Mouse (Mus musculus): ENCODE measurements around the gene Gnaq. TPM values are rescaled to one million over a fixed set of nuclear protein-coding genes. Genes with fewer than 3 reads are reported as not detected.
"Not testable (repeated sequence)": the region's sequence is repeated elsewhere in the genome, so short reads cannot be mapped to it uniquely, and the experiment has no call there.

Gnaq gene
- polyA plus RNA-seq (2012; ENCODE audit: insufficient read depth, insufficient read length, low replicate concordance, missing spikeins), result 135 and 244 TPM in 2 replicates

DNA sequence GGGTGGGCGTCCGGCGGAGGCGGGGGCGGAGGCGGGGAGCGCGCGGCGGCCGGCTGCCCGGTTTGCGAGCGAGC lies at the start of gene Gnaq:
Gnaq (plus strand) TSS at position 41 of the 74 bp plus-strand sequence.
- peak within 1 kb of the TSS; percentile 96 for H3K27ac ChIP-seq (ENCODE audit: insufficient read depth, low read depth, low read length)
- WGBS, result 19% methylated on average over 14 of the region's 14 CpGs
- TF ChIP-seq CTCF (IDR thresholded peaks at IDR 0.05; ENCODE audit: insufficient read depth, low read depth, low read length), result no peak
- TF ChIP-seq POLR2A (IDR thresholded peaks at IDR 0.05; ENCODE audit: insufficient read depth, low read depth, low read length), result no peak
- peaks cover 4% of the 10 kb centered on the region for H3K4me1 ChIP-seq (ENCODE audit: control insufficient read depth, insufficient read depth, low read length)
- H3K4me3 ChIP-seq (ENCODE audit: insufficient read depth, low read depth, low read length), result peak within 1 kb of the TSS; percentile 99

DNA sequence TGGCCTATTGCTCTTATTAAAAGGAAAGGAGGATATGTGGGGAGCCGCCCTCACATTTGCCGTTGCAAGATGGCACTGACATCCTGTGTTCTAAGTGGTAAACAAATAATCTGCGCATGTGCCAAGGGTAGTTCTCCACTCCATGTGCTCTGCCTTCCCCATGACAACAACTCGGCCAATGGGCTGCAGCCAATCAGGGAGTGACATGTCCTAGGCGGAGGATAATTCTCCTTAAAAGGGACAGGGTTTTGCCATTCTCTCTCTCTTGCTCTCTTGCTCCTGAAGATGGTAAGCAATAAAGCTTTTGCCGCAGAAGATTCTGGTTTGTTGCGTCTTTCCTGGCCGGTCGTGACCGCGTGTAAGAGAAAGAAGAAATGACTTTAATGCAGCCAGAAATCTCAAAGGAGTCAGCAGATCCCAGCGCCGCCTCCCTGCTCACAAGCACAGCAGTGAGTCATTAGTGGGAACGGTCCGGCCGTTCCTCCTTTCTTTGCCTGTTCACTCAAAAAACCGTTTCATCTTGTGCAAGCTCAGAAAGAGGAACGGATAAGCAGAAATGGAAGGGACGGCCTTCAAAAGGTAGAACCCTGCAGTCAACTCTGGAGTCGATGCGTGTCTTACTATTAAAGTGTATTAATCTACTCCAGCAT lies 48.5 kb upstream of the Gnaq start:
- H3K4me1 ChIP-seq (ENCODE audit: control insufficient read depth, insufficient read depth, low read length); H3K27ac ChIP-seq (ENCODE audit: insufficient read depth, low read depth, low read length): not testable (repeated sequence)
- WGBS, result 68% methylated on average over 21 of the region's 21 CpGs
- peak overlapping the region; percentile 3; the same call in 1 of the 2 replicates for H3K4me3 ChIP-seq (ENCODE audit: insufficient read depth, low read depth, low read length)

DNA sequence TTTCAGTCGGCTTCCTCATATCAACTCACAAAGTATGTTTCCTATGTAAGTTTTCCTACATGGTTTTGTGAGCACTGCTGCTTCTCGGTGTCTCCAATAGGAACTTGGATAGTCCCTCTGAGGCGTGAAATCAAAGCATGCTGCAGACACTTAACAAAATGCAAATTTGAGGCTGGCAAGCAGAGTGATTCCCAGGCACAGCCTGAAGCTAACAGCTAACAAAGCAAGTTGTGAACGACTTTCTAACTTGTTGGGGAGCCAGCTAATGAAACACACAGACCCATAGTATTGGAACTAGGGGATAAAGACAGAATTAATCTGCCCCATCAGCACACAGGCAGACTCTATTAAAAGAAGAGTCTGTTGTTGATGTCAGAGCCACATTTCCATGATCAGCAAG lies 47.4 kb upstream of the Gnaq start:
- Histone ChIP-seq H3K4me1 (ENCODE audit: control insufficient read depth, insufficient read depth, low read length) (no peaks in the 10 kb centered on the region), H3K4me3 (ENCODE audit: insufficient read depth, low read depth, low read length) (no peak overlapping the region), H3K27ac (ENCODE audit: insufficient read depth, low read depth, low read length) (no peak overlapping the region)
- TF ChIP-seq CTCF (IDR thresholded peaks at IDR 0.05; ENCODE audit: insufficient read depth, low read depth, low read length) (no peak), POLR2A (IDR thresholded peaks at IDR 0.05; ENCODE audit: insufficient read depth, low read depth, low read length) (no peak)
- WGBS, result 57% methylated on average over 4 of the region's 4 CpGs

DNA sequence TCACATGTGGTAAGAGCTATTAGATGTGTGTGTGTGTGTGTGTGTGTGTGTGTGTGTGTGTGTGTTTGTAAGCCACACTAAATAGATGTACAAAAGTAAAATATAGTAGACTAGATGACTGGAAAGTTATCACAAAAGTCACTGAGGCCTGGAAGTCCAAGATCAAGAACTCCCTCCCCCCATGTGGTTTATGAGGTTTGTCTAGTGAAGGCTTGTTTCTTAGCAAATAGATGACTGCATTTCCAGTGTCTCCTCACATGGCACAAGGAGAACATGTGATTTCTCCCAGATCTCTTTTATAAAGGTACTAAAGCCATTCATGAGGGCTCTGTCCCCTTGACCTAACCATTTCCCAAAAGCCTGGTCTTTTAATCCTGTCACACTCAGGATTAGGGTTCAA lies 46.5 kb upstream of the Gnaq start:
- Histone ChIP-seq H3K27ac (ENCODE audit: insufficient read depth, low read depth, low read length) (no peak overlapping the region), H3K4me3 (ENCODE audit: insufficient read depth, low read depth, low read length) (no peak overlapping the region), H3K4me1 (ENCODE audit: control insufficient read depth, insufficient read depth, low read length) (no peaks in the 10 kb centered on the region)
- TF ChIP-seq CTCF (IDR thresholded peaks at IDR 0.05; ENCODE audit: insufficient read depth, low read depth, low read length) (no peak), POLR2A (IDR thresholded peaks at IDR 0.05; ENCODE audit: insufficient read depth, low read depth, low read length) (no peak)

DNA sequence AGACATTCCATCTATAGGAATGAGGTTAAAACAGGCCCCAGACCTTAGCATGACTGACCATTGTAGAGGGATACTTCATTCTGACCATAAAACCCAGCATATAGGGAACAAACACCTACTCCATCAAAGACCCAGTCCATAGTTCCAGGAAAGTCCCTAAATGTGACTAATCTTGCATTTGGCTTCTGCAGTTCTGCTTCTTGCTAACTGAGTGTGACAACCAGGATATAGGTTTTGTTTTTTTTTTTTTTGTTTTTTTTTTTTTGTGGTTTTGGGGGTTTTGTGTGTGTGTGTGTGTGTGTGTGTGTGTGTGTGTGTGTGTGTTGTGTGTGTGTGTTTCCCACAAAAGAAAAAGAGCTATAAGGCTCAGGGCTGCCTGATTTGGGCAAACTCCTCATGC lies 46.0 kb upstream of the Gnaq start:
- Histone ChIP-seq H3K4me1 (ENCODE audit: control insufficient read depth, insufficient read depth, low read length) (no peaks in the 10 kb centered on the region), H3K27ac (ENCODE audit: insufficient read depth, low read depth, low read length) (no peak overlapping the region), H3K4me3 (ENCODE audit: insufficient read depth, low read depth, low read length) (no peak overlapping the region)
- TF ChIP-seq POLR2A (IDR thresholded peaks at IDR 0.05; ENCODE audit: insufficient read depth, low read depth, low read length), result no peak
- no peak for TF ChIP-seq CTCF (IDR thresholded peaks at IDR 0.05; ENCODE audit: insufficient read depth, low read depth, low read length)

DNA sequence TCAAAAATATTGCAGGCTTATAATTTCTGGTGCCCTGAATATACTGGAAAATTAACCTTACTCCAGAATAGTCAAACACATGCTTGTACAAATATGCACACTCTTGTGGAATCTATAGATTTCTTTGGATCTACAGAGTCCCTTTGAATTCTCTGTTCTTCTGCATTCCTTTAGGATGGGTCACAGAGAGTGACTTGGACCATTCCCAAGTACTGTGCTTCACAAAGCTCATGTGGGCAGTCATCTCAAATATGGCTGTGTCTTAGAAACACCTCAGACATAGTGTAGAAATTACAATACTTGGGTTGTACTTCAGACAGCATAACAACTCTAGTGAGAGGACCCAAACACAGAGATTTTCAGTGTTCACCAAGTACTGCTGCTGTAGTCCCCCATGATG lies 45.2 kb upstream of the Gnaq start:
- no peaks in the 10 kb centered on the region for H3K4me1 ChIP-seq (ENCODE audit: control insufficient read depth, insufficient read depth, low read length)
- TF ChIP-seq POLR2A (IDR thresholded peaks at IDR 0.05; ENCODE audit: insufficient read depth, low read depth, low read length) (no peak), CTCF (IDR thresholded peaks at IDR 0.05; ENCODE audit: insufficient read depth, low read depth, low read length) (no peak)
- no peak overlapping the region for H3K4me3 ChIP-seq (ENCODE audit: insufficient read depth, low read depth, low read length)
- no peak overlapping the region for H3K27ac ChIP-seq (ENCODE audit: insufficient read depth, low read depth, low read length)

DNA sequence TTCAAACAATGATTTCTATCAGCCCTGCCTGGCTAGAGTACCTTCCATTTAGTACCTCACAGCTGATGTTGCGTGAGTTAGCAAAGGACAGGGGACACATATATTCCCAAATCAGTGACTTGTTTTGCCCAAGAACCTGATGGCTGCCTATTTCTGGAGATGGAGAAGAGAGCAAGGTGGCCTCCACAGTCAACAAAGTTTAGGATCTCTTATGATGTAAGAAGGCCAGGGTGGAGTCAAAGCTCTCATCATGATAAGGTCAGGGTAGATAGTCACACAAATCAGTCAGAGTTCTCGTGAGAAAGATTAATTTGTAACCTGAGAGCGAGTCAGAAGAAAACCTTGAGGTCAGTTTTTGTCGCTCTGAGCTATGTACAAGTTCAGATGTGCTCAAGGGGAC lies 39.0 kb upstream of the Gnaq start:
- H3K27ac ChIP-seq (ENCODE audit: insufficient read depth, low read depth, low read length), result no peak overlapping the region
- no peaks in the 10 kb centered on the region for H3K4me1 ChIP-seq (ENCODE audit: control insufficient read depth, insufficient read depth, low read length)
- H3K4me3 ChIP-seq (ENCODE audit: insufficient read depth, low read depth, low read length), result no peak overlapping the region
- WGBS, result 93% methylated on average over 4 of the region's 4 CpGs
- TF ChIP-seq POLR2A (IDR thresholded peaks at IDR 0.05; ENCODE audit: insufficient read depth, low read depth, low read length) (no peak), CTCF (IDR thresholded peaks at IDR 0.05; ENCODE audit: insufficient read depth, low read depth, low read length) (no peak)

DNA sequence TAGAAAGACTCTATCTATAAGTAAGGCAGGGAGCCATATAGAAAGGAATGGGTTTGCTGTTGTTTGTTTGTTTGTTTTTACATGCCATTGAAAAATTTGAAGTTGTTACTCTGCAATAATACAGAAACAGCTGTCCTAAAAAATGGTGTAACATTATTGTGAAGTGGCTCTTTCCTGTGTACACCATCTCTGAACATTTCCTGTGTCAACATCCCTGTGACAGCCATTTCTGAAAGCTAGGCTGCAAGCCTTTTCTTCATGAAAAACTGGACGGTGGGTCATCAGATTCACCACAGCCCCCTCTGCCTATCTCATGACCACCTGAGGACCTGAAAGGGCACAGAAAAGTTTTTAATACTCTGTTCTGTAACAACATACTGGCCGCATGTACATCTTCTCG lies 22.7 kb upstream of the Gnaq start:
- Histone ChIP-seq H3K27ac (ENCODE audit: insufficient read depth, low read depth, low read length) (no peak overlapping the region), H3K4me1 (ENCODE audit: control insufficient read depth, insufficient read depth, low read length) (0 out of 2 replicates have a peak, but pooled peaks cover 2% of the 10 kb centered on the region), H3K4me3 (ENCODE audit: insufficient read depth, low read depth, low read length) (no peak overlapping the region)
- WGBS, result 87% methylated on average over 3 of the region's 3 CpGs
- TF ChIP-seq POLR2A (IDR thresholded peaks at IDR 0.05; ENCODE audit: insufficient read depth, low read depth, low read length), result no peak
- no peak for TF ChIP-seq CTCF (IDR thresholded peaks at IDR 0.05; ENCODE audit: insufficient read depth, low read depth, low read length)

DNA sequence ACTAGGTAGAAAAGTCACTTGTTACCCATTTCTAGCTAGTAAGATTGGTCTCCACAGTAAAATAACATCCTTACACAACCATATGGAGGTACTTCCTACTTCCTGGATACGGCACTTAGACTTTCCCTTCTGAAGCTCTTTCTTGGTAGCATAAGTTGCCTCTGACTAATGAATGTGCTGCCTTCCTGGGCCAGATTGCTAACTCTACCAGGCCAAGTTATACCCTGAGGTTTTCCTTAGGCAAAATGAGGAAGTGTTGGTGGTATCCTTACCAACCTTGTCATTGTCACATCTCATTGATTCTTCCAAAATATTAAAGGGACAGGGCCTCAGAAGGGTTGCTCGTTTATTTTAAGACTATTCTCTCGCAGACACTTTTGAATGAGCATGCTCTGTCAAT lies 22.0 kb upstream of the Gnaq start:
- no peak overlapping the region for H3K4me3 ChIP-seq (ENCODE audit: insufficient read depth, low read depth, low read length)
- TF ChIP-seq POLR2A (IDR thresholded peaks at IDR 0.05; ENCODE audit: insufficient read depth, low read depth, low read length) (no peak), CTCF (IDR thresholded peaks at IDR 0.05; ENCODE audit: insufficient read depth, low read depth, low read length) (no peak)
- 90% methylated on average over 3 of the region's 3 CpGs for WGBS
- H3K4me1 ChIP-seq (ENCODE audit: control insufficient read depth, insufficient read depth, low read length), result 0 out of 2 replicates have a peak, but pooled peaks cover 4% of the 10 kb centered on the region
- H3K27ac ChIP-seq (ENCODE audit: insufficient read depth, low read depth, low read length), result no peak overlapping the region

DNA sequence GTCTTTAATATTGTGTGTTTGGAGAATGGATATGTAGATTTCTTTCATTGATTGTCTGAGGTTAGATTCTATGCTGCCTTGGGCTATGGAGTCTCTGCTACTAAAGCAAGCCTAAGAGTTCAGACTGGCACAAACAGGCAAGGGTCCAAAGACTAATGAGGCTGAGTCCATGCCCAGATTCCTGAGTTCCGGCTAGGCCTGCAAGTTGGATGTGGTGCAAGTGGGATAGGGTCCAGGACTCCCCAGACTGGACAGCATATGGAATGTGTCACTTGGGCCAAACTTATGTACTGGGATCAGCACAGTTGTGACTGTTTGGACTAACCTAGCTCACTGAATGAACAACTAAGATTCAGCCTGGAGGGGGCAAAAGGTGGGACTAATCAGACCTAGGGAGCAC lies 19.3 kb upstream of the Gnaq start:
- 47% methylated on average over 1 of the region's 1 CpGs for WGBS
- H3K4me3 ChIP-seq (ENCODE audit: insufficient read depth, low read depth, low read length), result no peak overlapping the region
- H3K4me1 ChIP-seq (ENCODE audit: control insufficient read depth, insufficient read depth, low read length), result 0 out of 2 replicates have a peak, but pooled peaks cover 4% of the 10 kb centered on the region
- H3K27ac ChIP-seq (ENCODE audit: insufficient read depth, low read depth, low read length), result no peak overlapping the region
- TF ChIP-seq CTCF (IDR thresholded peaks at IDR 0.05; ENCODE audit: insufficient read depth, low read depth, low read length), result no peak
- TF ChIP-seq POLR2A (IDR thresholded peaks at IDR 0.05; ENCODE audit: insufficient read depth, low read depth, low read length), result no peak
